Mouse (Mus musculus): ENCODE measurements around the gene Gm19965.

Gm19965 gene

GRCm38 (mm10) chr1:116802683-116803082, at the start of gene Gm19965:
Gm19965 (plus strand) TSS chr1:116802983.
- no peak for DNase-seq (ENCODE audit: low spot score)

- no peak for DNase-seq (ENCODE audit: low spot score)
Observed at GRCm38 (mm10) chr1:116782471-116782989, 20.3 kb upstream of the Gm19965 start.
